Comparison of ENCODE assay signal across 29 mouse cellular contexts in the genomic region with DNA sequence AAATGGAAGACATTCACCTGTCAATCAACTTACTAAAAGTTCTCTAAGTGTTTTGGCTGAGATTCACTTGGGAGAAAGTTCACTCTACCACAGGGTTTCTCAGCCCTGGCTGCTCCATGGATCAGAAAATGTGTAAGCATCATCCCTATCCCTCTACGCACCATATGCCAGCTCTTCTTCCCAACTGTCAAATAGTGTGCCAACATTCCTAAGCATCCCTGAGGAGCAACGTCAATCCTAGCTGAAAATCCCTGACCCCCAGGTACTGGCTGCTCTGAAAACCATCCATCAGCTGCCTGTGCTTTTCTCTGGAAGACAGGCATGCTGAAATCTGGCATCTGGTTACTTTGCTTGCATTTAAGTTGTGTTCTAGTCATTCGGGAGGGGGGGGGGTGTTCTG.
DNase-seq lines count a peak whose midpoint lies in the region; ATAC-seq lines count a peak whose summit lies in the region.
"Had no signal": no experiment of that assay in that cellular context is flagged by ENCODE, and none has a peak within 500 bp of the region (broad histone marks: within the 10 kb centered on the region; RNA-seq: fewer than 3 reads in every experiment).

No protein-coding gene starts in this region.

- no peaks in the 10 kb centered on the region for H3K27me3 ChIP-seq in forebrain, embryonic 14.5 days (replicated peaks; ENCODE audit: control insufficient read depth, insufficient read depth, low read length)
- H3K27me3 ChIP-seq in forebrain, embryonic 10.5 days (ENCODE audit: poor library complexity, severe bottlenecking) = no peaks in the 10 kb centered on the region
- H3K27me3 ChIP-seq: CH12.LX; embryonic facial prominence, embryonic 15.5 days; kidney, embryonic 15.5 days; limb, embryonic 13.5 days; liver, embryonic 12.5 days; megakaryocyte, embryonic 14.5 days; midbrain, embryonic 15.5 days; neural tube, embryonic 13.5 days had no signal

- no peak overlapping the region for H3K27ac ChIP-seq in forebrain, embryonic 14.5 days (ENCODE audit: low read depth, low read length)
- H3K27ac ChIP-seq in forebrain, embryonic 10.5 days = no peak overlapping the region
- H3K27ac ChIP-seq: embryonic facial prominence, embryonic 15.5 days; kidney, embryonic 15.5 days; limb, embryonic 13.5 days; liver, embryonic 12.5 days; midbrain, embryonic 15.5 days; neural tube, embryonic 13.5 days had no signal

- H3K4me1 ChIP-seq in forebrain, embryonic 14.5 days (ENCODE audit: control insufficient read depth, insufficient read depth, low read length) = no peaks in the 10 kb centered on the region
- H3K4me1 ChIP-seq in forebrain, embryonic 10.5 days = no peaks in the 10 kb centered on the region
- H3K4me1 ChIP-seq: embryonic facial prominence, embryonic 15.5 days; kidney, embryonic 15.5 days; limb, embryonic 13.5 days; liver, embryonic 12.5 days; megakaryocyte, embryonic 14.5 days; midbrain, embryonic 15.5 days; neural tube, embryonic 13.5 days had no signal

- WGBS in forebrain, embryonic 14.5 days = 75% methylated on average over 3 of the region's 3 CpGs
- WGBS in forebrain, embryonic 10.5 days = 80% methylated on average over 3 of the region's 3 CpGs

- H3K9me3 ChIP-seq in forebrain, embryonic 14.5 days (replicated peaks; ENCODE audit: control insufficient read depth, low read length) = no peaks in the 10 kb centered on the region
- no peaks in the 10 kb centered on the region for H3K9me3 ChIP-seq in forebrain, embryonic 10.5 days
- H3K9me3 ChIP-seq: embryonic facial prominence, embryonic 15.5 days; G1E; kidney, embryonic 15.5 days; limb, embryonic 13.5 days; liver, embryonic 12.5 days; megakaryocyte, embryonic 14.5 days; midbrain, embryonic 15.5 days; neural tube, embryonic 13.5 days had no signal

- H3K4me2 ChIP-seq in forebrain, embryonic 14.5 days (ENCODE audit: low read length) = no peak overlapping the region
- H3K4me2 ChIP-seq: embryonic facial prominence, embryonic 15.5 days; heart, embryonic 11.5 days; kidney, embryonic 15.5 days; limb, embryonic 13.5 days; liver, embryonic 12.5 days; midbrain, embryonic 15.5 days; neural tube, embryonic 13.5 days had no signal

- no peaks in the 10 kb centered on the region for H3K36me3 ChIP-seq in forebrain, embryonic 14.5 days (ENCODE audit: control insufficient read depth, insufficient read depth, low read length)
- no peaks in the 10 kb centered on the region for H3K36me3 ChIP-seq in forebrain, embryonic 10.5 days (replicated peaks)
- H3K36me3 ChIP-seq: embryonic facial prominence, embryonic 15.5 days; G1E; kidney, embryonic 15.5 days; limb, embryonic 13.5 days; liver, embryonic 12.5 days; midbrain, embryonic 15.5 days; neural tube, embryonic 13.5 days had no signal

- no peak overlapping the region for H3K4me3 ChIP-seq in forebrain, embryonic 14.5 days (ENCODE audit: low read depth, low read length)
- no peak overlapping the region for H3K4me3 ChIP-seq in forebrain, embryonic 10.5 days
- H3K4me3 ChIP-seq: embryonic facial prominence, embryonic 15.5 days; kidney, embryonic 15.5 days; limb, embryonic 13.5 days; liver, embryonic 12.5 days; megakaryocyte, embryonic 14.5 days; midbrain, embryonic 15.5 days; myocyte; neural tube, embryonic 13.5 days had no signal

- intact Hi-C loops in left cerebral cortex, postnatal 4 days (cut with DNase I) = no loop called here

- peak; percentile 14 for DNase-seq in forebrain, embryonic 14.5 days (ENCODE audit: low spot score)
- no peak for DNase-seq in forebrain, embryonic 10.5 days (ENCODE audit: extremely low spot score, low spot score)
- peak; percentile 27 for DNase-seq in left cerebral cortex, postnatal 4 days
- DNase-seq in left cerebral cortex, adult 18-20 months (ENCODE audit: low spot score in 2 of 2) = no peak
- peak; percentile 48 for DNase-seq in cerebellum, adult 9-11 months
- DNase-seq in lung, postnatal 10 days = no peak
- no peak for DNase-seq in adrenal gland, postnatal 10 days
- DNase-seq: adrenal gland, adult 2 months; B cell, adult 2 months; embryo, embryonic 11 days; gastrocnemius, postnatal 14 days; heart, adult 11 months; kidney, adult 11 months; kidney, postnatal 36 days; lung, adult 2 months; lung, postnatal 36 days; thymus, postnatal 36 days had no signal

- ATAC-seq in forebrain, embryonic 14.5 days = no peak
- ATAC-seq: forebrain, embryonic 16.5 days; liver, embryonic 12.5 days; midbrain, embryonic 15.5 days had no signal

- no peak overlapping the region for H3K9ac ChIP-seq in forebrain, embryonic 14.5 days (ENCODE audit: low read length)
- H3K9ac ChIP-seq: embryonic facial prominence, embryonic 15.5 days; kidney, embryonic 15.5 days; limb, embryonic 13.5 days; liver, embryonic 12.5 days; midbrain, embryonic 15.5 days; neural tube, embryonic 13.5 days had no signal

Comparison
In these comparisons a context has a peak if more than half of its experiments do, and no peak if none do; other contexts are left out.
1. DNase-seq: peak in forebrain, embryonic 14.5 days (single experiment), left cerebral cortex, postnatal 4 days (single experiment) and cerebellum, adult 9-11 months (single experiment); none in forebrain, embryonic 10.5 days (single experiment), left cerebral cortex, adult 18-20 months (0 of 2), lung, postnatal 10 days (single experiment) and adrenal gland, postnatal 10 days (single experiment).